Mouse (Mus musculus): Measurements from ENCODE around the gene Retsat. TPM values are rescaled to one million over a fixed set of nuclear protein-coding genes. Genes with fewer than 3 reads are reported as not detected.
A peak's percentile ranks its signal among the peaks of the same experiment; 100 is the strongest.

Gene Retsat
- polyA plus RNA-seq, 1 experiment from 2014 or later = 18.1 TPM

GRCm38 (mm10) chr6:72566044-72566443 lies 32.2 kb upstream of the Retsat start:
- Histone ChIP-seq H3K9me3 (replicated peaks) (no peaks in the 10 kb centered on the region), H3K27ac (replicated peaks) (no peak overlapping the region), H3K27me3 (no peaks in the 10 kb centered on the region), H3K36me3 (peaks cover 11% of the 10 kb centered on the region; the same call in 1 of the 2 replicates), H3K9ac (no peak overlapping the region), H3K4me3 (replicated peaks) (no peak overlapping the region), H3K4me1 (peaks cover 13% of the 10 kb centered on the region; the same call in 1 of the 2 replicates), H3K4me2 (replicated peaks) (no peak overlapping the region)
- ATAC-seq (ENCODE audit: insufficient number of reproducible peaks, low FRiP score, low TSS enrichment, low read depth) = peak; percentile 69
- WGBS = 3% methylated on average over 4 of the region's 4 CpGs

DNA sequence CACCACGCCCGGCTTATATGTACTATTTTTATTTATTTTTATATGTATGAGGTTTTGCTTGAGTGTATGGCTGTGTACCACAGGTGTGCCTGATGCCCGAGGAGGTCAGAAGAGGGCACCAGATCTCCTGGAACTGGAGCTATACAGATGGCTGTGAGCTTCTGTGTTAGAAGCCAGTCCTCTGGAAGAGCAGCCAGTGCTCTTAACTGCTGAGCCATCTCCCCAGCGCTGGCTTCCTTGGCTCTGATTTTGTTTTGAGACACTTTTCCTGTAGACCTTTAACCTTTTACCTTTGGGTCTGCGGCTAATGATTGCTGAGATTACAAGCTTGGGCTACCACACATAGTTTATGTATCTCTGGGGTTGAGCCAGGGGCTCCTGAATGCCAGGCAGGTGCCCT lies 30.8 kb upstream of the Retsat start:
- 79% methylated on average over 5 of the region's 5 CpGs for WGBS
- no peaks in the 10 kb centered on the region for H3K9me3 ChIP-seq (replicated peaks)

DNA sequence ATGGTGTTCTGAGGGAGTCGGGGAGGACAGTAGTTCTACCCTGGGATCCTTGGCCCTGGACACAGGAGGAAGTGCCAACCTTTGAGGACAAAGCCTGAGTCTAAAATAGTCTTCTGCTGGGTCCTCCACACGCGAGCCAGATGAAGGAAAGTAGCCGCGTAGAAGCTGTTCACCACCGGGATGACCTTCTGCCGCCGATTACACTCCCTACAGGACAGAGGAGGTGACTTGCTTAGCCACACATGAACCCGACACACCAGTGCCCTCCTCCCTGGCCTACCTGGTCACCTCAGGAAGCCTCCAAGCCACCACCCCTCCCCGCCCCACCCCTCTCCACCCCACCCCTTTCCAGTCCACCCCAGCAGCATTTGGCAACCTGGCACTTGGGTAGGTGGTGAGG lies 29.5 kb upstream of the Retsat start:
- Histone ChIP-seq H3K4me3 (replicated peaks) (no peak overlapping the region), H3K4me2 (replicated peaks) (no peak overlapping the region), H3K36me3 (peaks cover 22% of the 10 kb centered on the region), H3K4me1 (peaks cover 6% of the 10 kb centered on the region; the same call in 1 of the 2 replicates), H3K27ac (replicated peaks) (no peak overlapping the region), H3K9ac (no peak overlapping the region), H3K9me3 (replicated peaks) (no peaks in the 10 kb centered on the region), H3K27me3 (no peaks in the 10 kb centered on the region)
- ATAC-seq (ENCODE audit: insufficient number of reproducible peaks, low FRiP score, low TSS enrichment, low read depth) = no peak
- 89% methylated on average over 10 of the region's 10 CpGs for WGBS

More for the DNA sequence above, 30.8 kb upstream of the Retsat start:
- H3K27me3 ChIP-seq = no peaks in the 10 kb centered on the region
- peaks cover 13% of the 10 kb centered on the region; the same call in 1 of the 2 replicates for H3K4me1 ChIP-seq
- H3K9ac ChIP-seq = no peak overlapping the region
- H3K4me3 ChIP-seq (replicated peaks) = no peak overlapping the region
- no peak overlapping the region for H3K27ac ChIP-seq (replicated peaks)
- H3K36me3 ChIP-seq = peaks cover 11% of the 10 kb centered on the region
- ATAC-seq (ENCODE audit: insufficient number of reproducible peaks, low FRiP score, low TSS enrichment, low read depth) = no peak
- no peak overlapping the region for H3K4me2 ChIP-seq (replicated peaks)

DNA sequence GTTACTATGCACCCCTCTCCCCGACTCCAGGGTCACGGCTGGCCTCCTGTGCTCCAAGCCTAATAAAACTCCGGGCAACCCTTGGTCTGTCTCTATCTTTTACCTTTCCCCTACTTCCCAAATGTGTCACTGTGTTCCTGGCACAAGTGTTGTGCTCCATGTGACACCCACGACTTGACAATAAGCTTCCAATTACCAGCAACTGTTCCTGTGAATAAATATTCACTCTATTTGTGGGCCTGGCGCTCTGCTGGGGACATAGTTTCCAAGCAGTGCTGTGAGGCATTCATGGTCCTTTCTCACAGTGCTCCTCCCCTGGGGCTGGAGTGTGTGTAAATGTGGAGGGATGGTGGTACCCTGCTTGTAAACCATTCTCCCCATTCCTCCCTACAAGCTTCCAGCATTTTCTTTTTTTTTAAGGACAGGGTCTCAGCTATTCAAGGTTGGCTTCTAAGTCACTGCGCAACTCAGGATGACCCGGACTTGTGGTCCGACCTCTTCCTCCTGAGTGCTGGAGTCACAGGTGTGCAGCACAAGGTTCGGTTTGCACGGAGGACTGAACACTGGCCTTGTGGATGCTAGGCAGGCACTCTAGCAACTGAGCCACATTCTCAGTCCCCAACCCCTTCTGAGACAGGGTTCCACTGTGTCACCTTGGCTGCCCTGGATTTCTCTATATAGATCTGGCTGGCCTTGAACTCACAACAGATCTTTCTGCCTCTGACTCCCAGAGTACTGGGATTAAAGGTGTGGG lies 27.5 kb upstream of the Retsat start:
- peaks cover 37% of the 10 kb centered on the region for H3K36me3 ChIP-seq
- 81% methylated on average over 10 of the region's 10 CpGs for WGBS
- ATAC-seq (ENCODE audit: insufficient number of reproducible peaks, low FRiP score, low TSS enrichment, low read depth) = no peak

GRCm38 (mm10) chr6:72571826-72572225 lies 26.4 kb upstream of the Retsat start:
- Histone ChIP-seq H3K4me3 (replicated peaks) (no peak overlapping the region), H3K9me3 (replicated peaks) (no peaks in the 10 kb centered on the region), H3K27me3 (no peaks in the 10 kb centered on the region), H3K4me2 (replicated peaks) (no peak overlapping the region), H3K27ac (replicated peaks) (no peak overlapping the region), H3K9ac (no peak overlapping the region), H3K36me3 (peaks cover 42% of the 10 kb centered on the region), H3K4me1 (no peaks in the 10 kb centered on the region)
- ATAC-seq (ENCODE audit: insufficient number of reproducible peaks, low FRiP score, low TSS enrichment, low read depth) = no peak
- WGBS = 28% methylated on average over 3 of the region's 3 CpGs

More for the DNA sequence above, 27.5 kb upstream of the Retsat start:
- Histone ChIP-seq H3K27me3 (no peaks in the 10 kb centered on the region), H3K4me1 (peaks cover 1% of the 10 kb centered on the region; the same call in 1 of the 2 replicates), H3K9ac (no peak overlapping the region), H3K4me2 (replicated peaks) (no peak overlapping the region), H3K27ac (replicated peaks) (no peak overlapping the region), H3K9me3 (replicated peaks) (no peaks in the 10 kb centered on the region), H3K4me3 (replicated peaks) (no peak overlapping the region)

DNA sequence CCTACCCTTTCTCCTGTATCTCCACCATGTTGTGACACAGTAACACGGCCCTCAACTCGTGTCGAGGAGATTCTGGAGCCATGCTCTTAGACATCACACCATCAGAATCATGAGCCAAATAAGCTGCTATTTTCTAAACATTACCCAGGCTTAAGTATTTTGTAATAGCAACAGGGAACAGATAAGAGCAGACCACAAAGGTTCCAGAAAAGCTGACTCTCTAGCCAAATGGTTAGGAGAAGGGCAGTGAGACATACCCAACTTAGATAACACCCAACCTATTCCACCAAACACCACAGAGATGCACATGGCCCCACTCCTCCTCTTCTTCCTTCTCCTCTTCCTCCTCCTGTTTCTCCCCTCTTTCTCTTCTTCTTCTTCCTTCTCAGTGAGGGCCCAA lies 22.2 kb upstream of the Retsat start:
- Histone ChIP-seq H3K9me3 (replicated peaks) (no peaks in the 10 kb centered on the region), H3K36me3 (peaks cover 60% of the 10 kb centered on the region), H3K27ac (replicated peaks) (no peak overlapping the region), H3K4me1 (no peaks in the 10 kb centered on the region), H3K4me2 (replicated peaks) (no peak overlapping the region), H3K27me3 (no peaks in the 10 kb centered on the region), H3K9ac (no peak overlapping the region), H3K4me3 (replicated peaks) (no peak overlapping the region)
- WGBS = 94% methylated on average over 3 of the region's 3 CpGs
- ATAC-seq (ENCODE audit: insufficient number of reproducible peaks, low FRiP score, low TSS enrichment, low read depth) = no peak

GRCm38 (mm10) chr6:72581625-72582382 lies 16.5 kb upstream of the Retsat start:
- H3K27me3 ChIP-seq = no peaks in the 10 kb centered on the region
- ATAC-seq (ENCODE audit: insufficient number of reproducible peaks, low FRiP score, low TSS enrichment, low read depth) = no peak
- no peaks in the 10 kb centered on the region for H3K9me3 ChIP-seq (replicated peaks)
- H3K4me1 ChIP-seq = no peaks in the 10 kb centered on the region
- 72% methylated on average over 11 of the region's 11 CpGs for WGBS
- no peak overlapping the region for H3K27ac ChIP-seq (replicated peaks)
- H3K9ac ChIP-seq = no peak overlapping the region
- H3K36me3 ChIP-seq = peaks cover 35% of the 10 kb centered on the region
- no peak overlapping the region for H3K4me2 ChIP-seq (replicated peaks)
- no peak overlapping the region for H3K4me3 ChIP-seq (replicated peaks)

- no peaks in the 10 kb centered on the region for H3K4me1 ChIP-seq
- no peak overlapping the region for H3K27ac ChIP-seq (replicated peaks)
- no peaks in the 10 kb centered on the region for H3K9me3 ChIP-seq (replicated peaks)
- H3K27me3 ChIP-seq = no peaks in the 10 kb centered on the region
- no peak overlapping the region for H3K9ac ChIP-seq
- H3K4me3 ChIP-seq (replicated peaks) = no peak overlapping the region
- 84% methylated on average over 4 of the region's 4 CpGs for WGBS
- no peak for ATAC-seq (ENCODE audit: insufficient number of reproducible peaks, low FRiP score, low TSS enrichment, low read depth)
- H3K4me2 ChIP-seq (replicated peaks) = no peak overlapping the region
- H3K36me3 ChIP-seq = peaks cover 28% of the 10 kb centered on the region
These were observed 14.9 kb upstream of the Retsat start for GRCm38 (mm10) chr6:72583211-72583839.

- H3K36me3 ChIP-seq = peaks cover 21% of the 10 kb centered on the region
- no peak overlapping the region for H3K27ac ChIP-seq (replicated peaks)
- no peak overlapping the region for H3K4me3 ChIP-seq (replicated peaks)
- no peak overlapping the region for H3K9ac ChIP-seq
- WGBS = 71% methylated on average over 11 of the region's 11 CpGs
- no peaks in the 10 kb centered on the region for H3K9me3 ChIP-seq (replicated peaks)
- no peak for ATAC-seq (ENCODE audit: insufficient number of reproducible peaks, low FRiP score, low TSS enrichment, low read depth)
- H3K4me2 ChIP-seq (replicated peaks) = no peak overlapping the region
- H3K4me1 ChIP-seq = no peaks in the 10 kb centered on the region
- H3K27me3 ChIP-seq = no peaks in the 10 kb centered on the region
These were observed 14.1 kb upstream of the Retsat start for GRCm38 (mm10) chr6:72584154-72584553.

GRCm38 (mm10) chr6:72586701-72587100 lies 11.6 kb upstream of the Retsat start:
- no peaks in the 10 kb centered on the region for H3K9me3 ChIP-seq (replicated peaks)
- H3K27ac ChIP-seq (replicated peaks) = no peak overlapping the region
- no peak for ATAC-seq (ENCODE audit: insufficient number of reproducible peaks, low FRiP score, low TSS enrichment, low read depth)
- no peaks in the 10 kb centered on the region for H3K4me1 ChIP-seq
- peaks cover 9% of the 10 kb centered on the region; the same call in 1 of the 2 replicates for H3K36me3 ChIP-seq
- no peak overlapping the region for H3K4me3 ChIP-seq (replicated peaks)
- no peak overlapping the region for H3K4me2 ChIP-seq (replicated peaks)
- H3K27me3 ChIP-seq = no peaks in the 10 kb centered on the region
- H3K9ac ChIP-seq = no peak overlapping the region
- WGBS = 76% methylated on average over 3 of the region's 3 CpGs

DNA sequence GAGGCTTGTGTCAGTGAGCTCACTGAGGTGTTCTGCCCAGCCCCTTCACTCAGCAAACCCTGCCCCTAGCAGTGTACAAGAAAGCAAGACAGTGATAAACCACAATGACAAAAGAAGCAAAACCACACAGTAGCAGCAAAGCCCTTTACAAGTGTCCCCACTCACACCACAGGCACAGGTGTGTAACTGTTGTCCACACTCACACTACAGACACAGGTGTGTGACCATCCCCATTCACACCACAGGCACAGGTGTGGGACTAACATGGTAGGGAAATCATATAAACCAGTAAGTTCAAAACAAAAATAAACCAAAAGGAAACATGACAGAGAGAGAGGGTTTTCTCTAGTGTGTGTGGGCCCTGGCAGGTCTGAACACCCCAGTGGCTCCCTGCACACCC lies 10.0 kb upstream of the Retsat start:
- peaks cover 9% of the 10 kb centered on the region; the same call in 1 of the 2 replicates for H3K36me3 ChIP-seq

More for the DNA sequence above, 10.0 kb upstream of the Retsat start:
- Histone ChIP-seq H3K4me1 (no peaks in the 10 kb centered on the region), H3K27me3 (no peaks in the 10 kb centered on the region), H3K4me2 (replicated peaks) (no peak overlapping the region), H3K9me3 (replicated peaks) (no peaks in the 10 kb centered on the region), H3K9ac (no peak overlapping the region), H3K27ac (replicated peaks) (no peak overlapping the region), H3K4me3 (replicated peaks) (no peak overlapping the region)
- ATAC-seq (ENCODE audit: insufficient number of reproducible peaks, low FRiP score, low TSS enrichment, low read depth) = no peak

All from embryonic facial prominence, embryonic 15.5 days (tissue).